Mouse (Mus musculus) neutrophil, adult 5-6 weeks (primary cell): ENCODE measurements around the gene Cbr2. TPM values are rescaled to one million over a fixed set of nuclear protein-coding genes. Genes with fewer than 3 reads are reported as not detected.
"Not testable (repeated sequence)": the region's sequence is repeated elsewhere in the genome, so short reads cannot be mapped to it uniquely, and the experiment has no call there.

Source experiments
- ATAC-seq: fragments of 151-379, 151-347 bp; 2 replicates; pipeline ENCODE4 v1.8.0; 2017; ENCODE audit warnings: mild to moderate bottlenecking, moderate TSS enrichment; ENCODE audit not compliant: insufficient number of reproducible peaks, poor library complexity, low FRiP score, severe bottlenecking; ENCODE audit errors: extremely low read depth
- total RNA-seq: library from RNA; stranded (forward); fragments of 200-1000 nt; gene quantifications from 2 replicates; pipeline ENCODE4 v1.2.3, GENCODE M21; 2017

Cbr2 gene
- 0.81 TPM in 1 of 2 replicates, not detected in the other for total RNA-seq

GRCm38 (mm10) chr11:120731858-120732680, at the start of gene Cbr2:
Cbr2 (minus strand) TSS chr11:120732114.
- ATAC-seq, result no peak

DNA sequence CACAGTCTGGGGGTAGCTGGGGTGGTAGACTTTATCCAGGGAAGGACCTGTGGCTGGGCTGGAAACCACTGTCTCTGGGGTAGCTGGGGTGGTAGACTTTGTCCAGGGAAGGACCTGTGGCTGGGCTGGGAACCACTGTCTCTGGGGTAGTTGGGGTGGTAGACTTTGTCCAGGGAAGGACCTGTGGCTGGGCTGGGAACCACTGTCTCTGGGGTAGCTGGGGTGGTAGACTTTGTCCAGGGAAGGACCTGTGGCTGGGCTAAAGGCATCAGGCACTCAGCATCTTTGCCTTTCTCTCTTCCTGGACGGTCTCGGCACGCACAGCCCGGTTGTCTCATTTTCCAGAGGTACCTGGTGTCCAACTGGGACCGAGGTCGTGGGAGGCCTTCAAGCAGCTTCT, 49.4 kb upstream of the Cbr2 start:
- ATAC-seq, result not testable (repeated sequence)

- no peak for ATAC-seq
These were observed 48.0 kb upstream of the Cbr2 start for GRCm38 (mm10) chr11:120779876-120780275.

DNA sequence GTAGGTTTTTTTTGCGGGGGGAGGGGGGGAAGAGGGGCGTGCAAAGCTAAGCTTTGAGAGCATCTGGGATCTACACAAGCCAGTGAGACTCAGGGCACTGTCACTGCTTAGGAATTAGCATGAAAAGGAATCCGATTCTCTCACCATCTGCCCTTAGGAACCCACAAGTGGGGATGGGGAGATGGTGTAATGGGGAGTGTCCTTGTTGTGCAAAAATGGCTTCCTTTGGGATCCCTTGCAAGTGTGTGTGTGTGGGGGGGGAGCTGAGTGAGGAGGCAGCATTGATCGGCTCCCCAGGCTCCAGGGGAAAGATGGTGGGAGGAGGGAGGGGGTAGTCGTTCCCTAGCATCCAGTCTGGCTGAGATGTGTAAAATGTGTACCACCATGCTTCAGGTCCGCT, 45.2 kb upstream of the Cbr2 start:
- ATAC-seq, result no peak

DNA sequence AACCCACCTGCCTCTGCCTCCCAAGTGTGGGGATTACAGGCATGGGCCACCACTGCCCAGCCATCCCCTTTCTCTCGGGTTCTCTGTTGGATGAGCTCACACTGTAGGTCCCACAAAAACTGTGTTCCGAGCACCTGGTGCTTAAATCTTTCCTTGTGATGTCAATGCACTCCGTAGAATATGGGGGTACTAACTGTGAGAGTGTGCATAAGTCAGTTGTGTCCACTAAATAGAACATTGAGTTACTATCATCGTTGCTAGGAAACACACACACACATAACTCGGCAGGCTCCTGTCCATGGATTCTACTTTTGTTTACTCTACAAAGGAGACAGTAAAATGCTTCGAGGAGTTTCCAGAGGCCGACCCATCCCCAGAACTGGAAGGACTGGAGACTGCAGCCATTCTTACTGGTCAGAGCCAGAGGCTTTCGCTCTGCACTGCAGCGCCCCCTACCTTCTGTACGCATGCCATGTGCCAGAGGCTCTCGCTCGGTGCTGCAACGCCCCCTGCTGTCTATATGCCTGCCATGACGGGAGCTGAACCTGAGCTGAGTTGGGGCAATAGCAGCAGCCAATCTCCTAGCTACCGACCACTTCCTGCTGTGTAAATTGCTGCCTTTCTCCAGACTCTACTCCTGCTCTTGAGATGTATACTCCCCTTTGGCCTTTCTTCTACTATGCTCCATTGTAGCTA, 44.0 kb upstream of the Cbr2 start:
- ATAC-seq, result peak; percentile 94

DNA sequence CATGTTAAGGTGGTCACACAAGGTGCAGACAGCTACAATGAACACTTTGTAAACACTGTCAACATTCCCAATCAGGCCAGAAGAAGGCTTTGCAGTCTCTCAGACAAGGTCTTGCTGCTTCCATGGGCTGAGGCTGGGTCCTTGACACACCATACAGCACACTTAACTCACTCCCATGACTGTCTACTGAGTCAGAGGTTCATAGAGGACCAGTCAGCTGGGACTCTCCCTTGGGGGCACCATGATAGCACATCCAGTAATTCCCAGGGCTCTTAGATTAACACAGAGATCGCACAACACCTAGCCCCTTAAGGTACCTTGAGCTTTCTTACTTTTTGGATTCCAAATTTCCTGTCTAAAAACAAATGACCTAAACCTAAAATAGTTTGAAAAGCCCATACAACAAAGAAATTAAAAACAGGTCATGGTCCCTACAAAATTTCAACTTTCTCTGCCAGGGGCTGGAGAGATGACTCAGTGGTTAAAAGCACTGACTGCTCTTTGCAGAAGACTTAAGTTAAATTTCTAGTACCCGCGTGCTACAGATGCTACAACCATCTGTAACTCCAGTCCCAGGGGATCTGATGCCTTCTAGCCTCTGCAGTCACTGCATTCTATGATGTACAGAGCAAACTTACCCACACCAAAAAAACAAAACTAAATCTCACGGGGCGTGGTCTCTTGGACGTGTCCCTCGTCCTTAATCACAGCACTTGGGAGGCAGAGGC, 41.7 kb upstream of the Cbr2 start:
- ATAC-seq, result no peak

DNA sequence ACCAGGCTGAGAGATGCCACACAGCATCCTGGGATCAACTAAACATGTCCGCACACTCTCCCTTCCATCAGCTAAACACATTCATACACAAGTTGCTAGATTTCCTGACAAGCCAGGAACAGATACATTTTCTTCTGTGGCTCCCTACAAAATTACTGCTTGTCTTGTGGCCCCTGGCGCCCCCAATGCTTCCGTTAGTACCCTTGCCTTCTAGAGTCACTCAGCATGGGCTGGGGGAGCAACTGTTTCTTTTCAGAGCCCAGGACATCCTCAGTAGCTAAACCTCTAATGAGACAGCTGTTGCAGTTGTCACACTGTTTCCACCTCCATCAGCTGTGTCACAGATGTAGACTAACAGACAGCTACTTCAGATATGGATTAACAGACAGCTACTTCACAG, 40.8 kb upstream of the Cbr2 start:
- no peak for ATAC-seq

DNA sequence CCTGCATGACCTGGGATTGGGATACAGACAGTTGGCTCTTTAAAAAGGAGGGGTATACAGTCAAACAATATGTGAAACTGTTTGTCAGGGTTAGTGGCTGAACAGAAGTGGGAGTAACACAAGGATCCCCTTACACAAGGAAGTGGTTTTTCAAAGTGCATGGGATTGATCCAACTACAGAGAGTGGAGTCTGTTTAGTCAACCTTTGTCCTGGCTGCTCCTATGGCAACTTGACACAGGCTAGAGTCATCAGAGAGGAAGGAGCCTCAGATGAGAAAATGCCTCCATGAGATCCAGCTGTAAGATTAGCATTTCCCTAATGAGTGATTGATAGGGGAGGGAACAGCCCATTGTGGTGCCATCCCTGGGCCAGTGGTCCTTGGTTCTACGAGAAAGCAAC, 36.3 kb upstream of the Cbr2 start:
- ATAC-seq, result no peak

- ATAC-seq, result peak; percentile 22
These were observed 35.1 kb upstream of the Cbr2 start for GRCm38 (mm10) chr11:120767023-120767422.

- ATAC-seq, result not testable (repeated sequence)
These were observed 31.4 kb upstream of the Cbr2 start for GRCm38 (mm10) chr11:120763121-120763999.

DNA sequence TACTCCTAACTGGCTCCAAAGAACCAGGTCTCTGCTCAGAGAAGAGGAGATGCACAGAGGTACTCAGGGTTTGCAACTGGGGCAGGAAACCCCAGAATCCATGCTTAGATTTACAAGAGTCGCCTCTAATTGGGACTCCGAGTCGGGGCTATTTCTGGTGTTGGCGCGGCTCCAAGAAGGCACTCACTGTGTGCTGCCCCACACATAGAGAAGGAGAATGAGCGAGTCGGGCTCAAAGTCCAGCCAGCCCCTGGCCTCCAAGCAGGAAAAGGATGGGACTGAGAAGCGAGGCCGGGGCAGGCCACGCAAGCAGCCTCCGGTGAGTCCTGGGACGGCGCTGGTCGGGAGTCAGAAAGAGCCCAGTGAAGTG, 30.7 kb upstream of the Cbr2 start, which contains the start of gene Hmga1b:
Gene Hmga1b, plus strand, starts transcription at position 123 of the 370 bp plus-strand sequence.
- not testable (repeated sequence) for ATAC-seq

GRCm38 (mm10) chr11:120761811-120762671, 30.1 kb upstream of the Cbr2 start:
- ATAC-seq, result no peak

DNA sequence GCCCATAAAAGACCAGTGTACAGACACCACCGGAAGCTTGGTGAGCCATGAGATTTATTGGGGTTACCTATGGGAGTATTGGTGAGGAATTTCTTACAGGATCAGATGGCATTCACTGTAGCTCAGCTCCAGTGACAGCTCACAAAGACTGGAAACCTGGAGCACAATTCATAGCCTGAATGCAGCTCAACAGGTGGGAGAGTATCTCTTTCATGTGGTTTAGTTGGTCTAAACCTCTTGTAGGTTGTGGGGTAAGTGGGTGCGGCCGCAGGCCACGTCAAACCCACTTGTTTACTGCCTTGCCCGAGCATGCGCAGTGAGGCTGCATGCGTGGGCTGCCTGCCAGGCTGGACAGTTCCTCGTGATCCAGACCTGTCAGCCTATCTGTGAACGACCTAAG, 28.3 kb upstream of the Cbr2 start:
- no peak for ATAC-seq

DNA sequence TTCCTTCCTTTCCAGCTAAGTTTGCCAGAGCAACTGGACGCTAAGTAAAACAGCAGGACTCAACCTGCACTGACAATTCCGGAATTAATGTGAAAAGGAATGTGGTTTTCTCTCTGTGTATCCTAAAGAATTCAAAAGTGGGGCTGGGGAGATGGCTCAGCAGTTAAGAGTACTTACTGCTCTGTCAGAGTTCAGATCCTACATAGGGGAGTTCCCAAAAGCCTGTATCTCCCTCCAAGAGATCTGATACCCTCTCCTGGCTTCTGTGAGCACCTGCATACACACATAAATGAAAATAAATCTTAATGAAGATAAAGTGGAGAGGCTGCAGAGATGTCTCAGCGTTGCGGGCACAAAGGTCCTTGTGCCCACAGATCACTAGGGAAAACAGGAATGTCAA, 19.7 kb upstream of the Cbr2 start:
- ATAC-seq, result no peak

GRCm38 (mm10) chr11:120749430-120749829, 17.5 kb upstream of the Cbr2 start:
- ATAC-seq, result peak; percentile 56; the same call in 1 of the 2 replicates

GRCm38 (mm10) chr11:120747974-120748373, 16.1 kb upstream of the Cbr2 start:
- no peak for ATAC-seq

DNA sequence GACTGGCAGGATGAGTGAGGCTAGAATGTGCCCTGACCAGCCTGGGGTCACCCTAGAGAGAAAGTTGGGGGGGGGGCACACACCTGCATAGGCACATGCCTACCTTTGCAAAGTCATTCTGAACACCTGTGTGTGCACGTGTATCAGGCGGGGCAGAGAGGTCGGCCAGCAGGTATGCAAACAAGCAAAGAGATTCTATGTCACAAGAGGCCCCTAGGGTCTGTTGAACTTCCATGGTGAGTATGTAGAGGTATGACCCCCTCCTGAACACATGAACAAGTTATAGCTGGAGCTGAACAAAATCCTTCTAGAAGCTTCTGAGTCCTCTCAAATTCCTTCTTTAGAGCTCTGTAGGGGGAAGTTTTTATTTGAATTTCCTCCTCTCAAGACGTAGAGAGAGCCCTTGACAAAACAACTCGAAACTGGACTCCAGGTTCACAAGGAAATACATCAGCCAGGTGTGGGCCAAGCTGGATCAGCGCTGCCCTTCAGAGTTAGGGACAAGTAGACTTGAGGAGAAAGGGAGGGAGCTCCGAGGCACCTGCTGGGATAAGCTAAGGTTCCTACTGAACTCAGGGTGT, 12.3 kb upstream of the Cbr2 start:
- no peak for ATAC-seq
